Mouse (Mus musculus) myocyte (in vitro differentiated cells): ENCODE measurements around the gene Zfp740. TPM values are rescaled to one million over a fixed set of nuclear protein-coding genes. Genes with fewer than 3 reads are reported as not detected.

ENCODE experiments used
- H3K27me3 ChIP-seq: one replicate; pipeline ENCODE4 v1.6.1; 2011; ENCODE audit not compliant: control insufficient read depth, insufficient read depth, insufficient read length
- H3K36me3 ChIP-seq: one replicate; pipeline ENCODE4 v1.6.1; 2011; ENCODE audit not compliant: control insufficient read depth, insufficient read depth
- H3K4me2 ChIP-seq: one replicate; pipeline ENCODE4 v1.6.1; 2011; ENCODE audit warnings: low read depth, control low read depth
- H3K4me3 ChIP-seq: one replicate; pipeline ENCODE4 v1.5.1; 2011; ENCODE audit warnings: mild to moderate bottlenecking, control low read depth, moderate library complexity
- H3K79me2 ChIP-seq: one replicate; pipeline ENCODE4 v1.6.1; 2011; ENCODE audit not compliant: control insufficient read depth, insufficient read depth
- H3ac ChIP-seq: one replicate; pipeline ENCODE4 v1.6.1; 2011; ENCODE audit not compliant: control insufficient read depth, insufficient read length
- CEBPB ChIP-seq: IDR thresholded peaks from 2 replicates; pipeline ENCODE4 v1.6.1; 2011; ENCODE audit warnings: mild to moderate bottlenecking, moderate library complexity; ENCODE audit not compliant: poor library complexity, insufficient read depth, severe bottlenecking
- E2F4 ChIP-seq: IDR thresholded peaks from one replicate; pipeline ENCODE4 v1.6.1; 2011; ENCODE audit warnings: mild to moderate bottlenecking, control low read depth, moderate library complexity; ENCODE audit not compliant: insufficient read depth
- MAX ChIP-seq: IDR thresholded peaks from one replicate; pipeline ENCODE4 v1.6.1; 2011; ENCODE audit warnings: low read depth, mild to moderate bottlenecking, control low read depth
- MYOD1 ChIP-seq, 3 experiments: IDR thresholded peaks; one replicate each; pipeline ENCODE4 v1.6.1; 2011; ENCODE audit warnings: control low read depth in 2 of 3, low read depth in 2 of 3, mild to moderate bottlenecking in 2 of 3, moderate library complexity in 1 of 3; ENCODE audit not compliant: insufficient read length in 2 of 3, control insufficient read depth in 1 of 3
- MYOG ChIP-seq, 3 experiments: IDR thresholded peaks; one replicate each; pipeline ENCODE4 v1.6.1; 2011; ENCODE audit warnings: control low read depth in 2 of 3, low read depth in 2 of 3, mild to moderate bottlenecking in 2 of 3; ENCODE audit not compliant: insufficient read length in 2 of 3, control insufficient read depth in 1 of 3, insufficient read depth in 1 of 3
- POLR2A ChIP-seq: IDR thresholded peaks from one replicate; pipeline ENCODE4 v1.6.1; 2011; ENCODE audit warnings: low read depth, mild to moderate bottlenecking, control low read depth, moderate library complexity; ENCODE audit not compliant: insufficient read length
- POLR2AphosphoS2 ChIP-seq: IDR thresholded peaks from one replicate; pipeline ENCODE4 v1.6.1; 2011; ENCODE audit warnings: low read depth, control low read depth; ENCODE audit not compliant: insufficient read length
- REST ChIP-seq: IDR thresholded peaks from one replicate; pipeline ENCODE4 v1.6.1; 2011; ENCODE audit warnings: mild to moderate bottlenecking, control low read depth, moderate library complexity; ENCODE audit not compliant: insufficient read depth, insufficient read length
- SRF ChIP-seq: IDR thresholded peaks from one replicate; pipeline ENCODE4 v1.6.1; 2011; ENCODE audit warnings: low read depth; ENCODE audit not compliant: control insufficient read depth, insufficient read length
- TCF12 ChIP-seq: IDR thresholded peaks from one replicate; pipeline ENCODE4 v1.6.1; 2011; ENCODE audit warnings: mild to moderate bottlenecking, control low read depth; ENCODE audit not compliant: poor library complexity, insufficient read depth, severe bottlenecking
- TCF3 ChIP-seq: IDR thresholded peaks from one replicate; pipeline ENCODE4 v1.6.1; 2011; ENCODE audit warnings: low read depth, control low read depth; ENCODE audit not compliant: insufficient read length
- USF1 ChIP-seq: IDR thresholded peaks from one replicate; pipeline ENCODE4 v1.6.1; 2011; ENCODE audit warnings: low read depth, mild to moderate bottlenecking, control low read depth, moderate library complexity
- polyA plus RNA-seq: library from polyadenylated mRNA; unstranded; fragments of >200 nt; fragmentation: generic; extraction: Trizol; gene quantifications from one replicate; pipeline ENCODE4 v1.2.1, GENCODE M21; 2012; ENCODE audit warnings: missing spikeins

Zfp740 gene
- polyA plus RNA-seq, 1 experiment = 42.3 TPM

DNA sequence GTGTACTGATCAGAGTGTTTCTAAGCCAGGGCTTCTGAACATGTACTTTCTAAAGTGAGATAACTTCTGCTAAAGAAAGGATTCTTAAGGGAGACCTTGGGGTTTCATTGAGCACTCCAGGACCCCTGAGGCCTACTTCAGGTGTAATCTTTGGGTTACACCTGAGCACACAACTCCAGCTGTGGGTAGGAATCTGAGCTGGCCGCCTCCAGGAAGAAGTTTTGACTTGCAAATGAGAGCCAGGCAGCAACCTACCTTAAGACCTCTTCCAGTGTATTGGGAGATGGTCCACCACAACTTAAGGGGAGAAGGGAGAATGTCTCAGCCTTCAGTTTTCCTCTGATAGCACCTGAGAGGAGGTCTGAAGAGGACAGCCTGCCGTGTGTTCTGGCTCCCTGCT lies 11.1 kb downstream of the Zfp740 start:
- Histone ChIP-seq H3ac (no peak overlapping the region), H3K4me2 (no peak overlapping the region), H3K79me2 (no peaks in the 10 kb centered on the region), H3K4me3 (no peak overlapping the region), H3K27me3 (no peaks in the 10 kb centered on the region), H3K36me3 (peaks cover 44% of the 10 kb centered on the region)
- no peak for TF ChIP-seq MYOD1 (IDR thresholded peaks at IDR 0.05; ENCODE audit: control insufficient read depth in 1 of 3, insufficient read length in 2 of 3, low read depth in 2 of 3)
- no peak for TF ChIP-seq CEBPB
- TF ChIP-seq POLR2AphosphoS2 = no peak
- no peak for TF ChIP-seq USF1
- TF ChIP-seq POLR2A = no peak
- no peak for TF ChIP-seq E2F4
- no peak for TF ChIP-seq MYOG (IDR thresholded peaks at IDR 0.05; ENCODE audit: control insufficient read depth in 1 of 3, insufficient read depth in 1 of 3, insufficient read length in 2 of 3, low read depth in 2 of 3)
- TF ChIP-seq REST = no peak
- TF ChIP-seq MAX = no peak
- no peak for TF ChIP-seq SRF
- no peak for TF ChIP-seq TCF12
- TF ChIP-seq TCF3 = no peak

DNA sequence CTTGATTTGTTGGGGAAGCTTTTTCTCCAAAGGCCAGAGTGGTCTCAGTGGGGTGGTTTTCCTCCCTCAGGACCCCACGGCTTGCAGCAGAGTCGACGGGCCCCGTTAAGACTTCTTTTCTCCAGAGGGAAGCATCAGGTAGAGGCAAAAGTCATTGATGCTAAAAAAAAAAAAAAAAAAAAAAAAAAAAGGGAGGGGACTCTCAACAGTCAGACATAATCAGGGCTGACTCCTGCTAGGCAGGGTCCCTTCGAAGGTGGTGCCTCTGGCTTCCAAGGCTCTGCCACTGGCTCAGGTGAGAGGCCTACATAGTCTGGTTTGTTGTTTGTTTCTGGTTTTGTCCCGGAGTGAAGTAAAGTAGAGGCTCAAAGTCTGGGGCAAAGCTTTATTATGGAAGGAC lies 12.6 kb downstream of the Zfp740 start:
- Histone ChIP-seq H3K4me3 (no peak overlapping the region), H3K4me2 (no peak overlapping the region), H3K36me3 (peaks cover 38% of the 10 kb centered on the region), H3K27me3 (no peaks in the 10 kb centered on the region), H3K79me2 (no peaks in the 10 kb centered on the region), H3ac (no peak overlapping the region)
- no peak for TF ChIP-seq MYOG (IDR thresholded peaks at IDR 0.05; ENCODE audit: control insufficient read depth in 1 of 3, insufficient read depth in 1 of 3, insufficient read length in 2 of 3, low read depth in 2 of 3)
- TF ChIP-seq TCF3 = no peak
- no peak for TF ChIP-seq MAX
- TF ChIP-seq MYOD1 (IDR thresholded peaks at IDR 0.05; ENCODE audit: control insufficient read depth in 1 of 3, insufficient read length in 2 of 3, low read depth in 2 of 3) = no peak
- no peak for TF ChIP-seq POLR2AphosphoS2

DNA sequence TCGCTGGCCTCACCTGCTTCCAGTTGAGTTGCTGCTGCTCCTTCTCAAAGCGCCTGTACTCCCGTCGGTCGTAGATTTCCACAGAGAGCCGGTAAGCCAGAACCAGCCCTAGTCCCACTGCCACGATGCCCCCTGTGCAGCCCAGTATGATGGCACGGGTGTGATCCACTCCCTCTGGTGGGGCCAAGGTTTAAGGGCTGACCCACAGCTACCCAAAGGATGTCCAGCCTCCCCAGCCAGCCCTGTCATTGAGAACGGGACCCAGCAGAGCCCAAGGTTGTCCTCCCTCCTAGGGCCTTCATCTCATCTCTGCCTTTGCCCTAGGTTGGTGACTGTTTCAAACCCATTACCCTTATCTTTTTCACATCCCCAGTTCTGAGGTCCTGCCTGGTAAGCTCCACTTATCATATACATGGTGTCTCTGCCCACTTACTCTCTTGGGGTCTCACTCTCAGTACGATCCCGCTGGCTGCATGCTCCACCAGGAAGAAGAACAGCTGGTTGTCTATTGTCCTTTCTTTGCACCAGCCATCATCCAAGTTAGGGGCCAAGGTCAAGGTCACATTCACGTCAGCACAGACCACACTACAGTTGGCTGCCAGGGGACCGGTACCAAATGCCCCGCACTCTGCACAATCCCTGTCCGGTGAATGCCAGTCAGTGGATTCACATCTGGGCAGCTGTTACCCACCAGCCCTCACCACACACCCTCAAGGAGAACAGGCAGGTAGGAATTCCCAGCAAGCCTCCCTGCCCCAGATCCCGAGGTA lies 13.6 kb downstream of the Zfp740 start:
- no peak overlapping the region for H3K4me2 ChIP-seq
- TF ChIP-seq MYOG (IDR thresholded peaks at IDR 0.05; ENCODE audit: control insufficient read depth in 1 of 3, insufficient read depth in 1 of 3, insufficient read length in 2 of 3, low read depth in 2 of 3) = no peak
- TF ChIP-seq REST = no peak
- TF ChIP-seq CEBPB = no peak
- TF ChIP-seq POLR2A = no peak
- no peak for TF ChIP-seq TCF3
- TF ChIP-seq E2F4 = no peak
- no peak for TF ChIP-seq SRF
- TF ChIP-seq MAX = no peak
- TF ChIP-seq TCF12 = no peak
- no peak for TF ChIP-seq MYOD1 (IDR thresholded peaks at IDR 0.05; ENCODE audit: control insufficient read depth in 1 of 3, insufficient read length in 2 of 3, low read depth in 2 of 3)
- H3ac ChIP-seq = no peak overlapping the region
- H3K79me2 ChIP-seq = no peaks in the 10 kb centered on the region
- H3K36me3 ChIP-seq = peaks cover 37% of the 10 kb centered on the region
- H3K27me3 ChIP-seq = no peaks in the 10 kb centered on the region
- no peak overlapping the region for H3K4me3 ChIP-seq

DNA sequence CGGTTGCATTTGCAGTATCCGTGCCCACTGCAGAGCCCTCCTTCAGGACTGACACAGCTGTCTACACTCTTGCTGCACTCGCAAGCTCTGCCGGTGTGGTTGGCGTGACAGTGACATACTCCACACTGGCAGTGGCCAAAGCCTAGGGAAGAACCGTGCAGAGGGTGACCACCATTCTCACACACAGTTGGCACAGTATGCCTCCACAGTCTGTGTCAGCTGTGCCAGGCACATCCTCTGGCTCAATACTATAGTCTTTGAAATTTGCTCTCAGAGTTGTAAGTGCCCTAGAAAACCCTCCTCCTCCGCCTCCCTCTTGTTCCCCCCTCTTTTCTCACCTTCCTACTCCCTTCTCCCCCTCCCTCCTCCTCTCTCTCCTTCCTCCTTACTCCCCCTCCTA lies 14.3 kb downstream of the Zfp740 start:
- TF ChIP-seq POLR2AphosphoS2 = peak; percentile 87
- TF ChIP-seq POLR2A = peak; percentile 36
- TF ChIP-seq MAX = no peak
- Histone ChIP-seq H3K4me3 (no peak overlapping the region), H3K4me2 (no peak overlapping the region), H3K27me3 (no peaks in the 10 kb centered on the region), H3K36me3 (peaks cover 30% of the 10 kb centered on the region), H3K79me2 (no peaks in the 10 kb centered on the region), H3ac (no peak overlapping the region)

DNA sequence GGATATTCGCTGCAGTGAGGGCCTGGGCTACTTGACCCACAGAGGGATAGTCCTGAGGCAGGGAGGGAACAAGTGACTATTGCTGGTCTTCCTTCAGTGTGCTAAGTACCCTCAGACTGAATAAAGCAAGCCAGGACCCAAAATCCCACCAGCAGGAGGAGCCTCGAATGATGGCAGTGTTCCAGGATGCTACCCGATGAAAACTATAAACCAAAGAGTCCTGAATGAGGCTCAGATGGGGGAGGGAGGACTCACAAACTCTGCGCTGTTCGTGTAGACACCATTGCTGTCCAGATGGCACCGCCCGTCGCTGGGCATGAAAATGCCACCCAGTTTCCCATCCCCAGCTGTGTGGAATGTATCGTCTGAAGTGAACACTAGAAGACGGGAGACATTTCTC lies 19.3 kb downstream of the Zfp740 start:
- Histone ChIP-seq H3K27me3 (no peaks in the 10 kb centered on the region), H3K79me2 (no peaks in the 10 kb centered on the region), H3K4me2 (no peak overlapping the region), H3ac (no peak overlapping the region), H3K4me3 (no peak overlapping the region), H3K36me3 (no peaks in the 10 kb centered on the region)
- TF ChIP-seq POLR2A = no peak
- TF ChIP-seq TCF3 = no peak
- no peak for TF ChIP-seq TCF12
- no peak for TF ChIP-seq MYOD1 (IDR thresholded peaks at IDR 0.05; ENCODE audit: control insufficient read depth in 1 of 3, insufficient read length in 2 of 3, low read depth in 2 of 3)
- TF ChIP-seq MYOG (IDR thresholded peaks at IDR 0.05; ENCODE audit: control insufficient read depth in 1 of 3, insufficient read depth in 1 of 3, insufficient read length in 2 of 3, low read depth in 2 of 3) = no peak
- TF ChIP-seq CEBPB = no peak
- TF ChIP-seq REST = no peak
- no peak for TF ChIP-seq MAX
- TF ChIP-seq E2F4 = no peak
- no peak for TF ChIP-seq SRF
- no peak for TF ChIP-seq POLR2AphosphoS2
- TF ChIP-seq USF1 = no peak
